Mouse (Mus musculus): ENCODE data around the gene Ascc2. TPM values are rescaled to one million over a fixed set of nuclear protein-coding genes. Genes with fewer than 3 reads are reported as not detected.
"Not testable (repeated sequence)": the region's sequence is repeated elsewhere in the genome, so short reads cannot be mapped to it uniquely, and the experiment has no call there.

Gene Ascc2
- total RNA-seq, 2 experiments from 2014 or later, result 17.0 to 18.3 TPM

GRCm38 (mm10) chr11:4633420-4633819 is 4.1 kb upstream of the Ascc2 start:
- DNase-seq, result no peak

- no peak for DNase-seq
Observed at GRCm38 (mm10) chr11:4634395-4634794, 3.2 kb upstream of the Ascc2 start.

- no peak for DNase-seq
Observed at GRCm38 (mm10) chr11:4636782-4637342, 685 bp upstream of the Ascc2 start.

- DNase-seq, result no peak
Observed at GRCm38 (mm10) chr11:4638261-4638660, 714 bp downstream of the Ascc2 start.

GRCm38 (mm10) chr11:4641185-4641584 is 3.6 kb downstream of the Ascc2 start:
- no peak for DNase-seq

- no peak for DNase-seq
Observed at GRCm38 (mm10) chr11:4643722-4644121, 6.2 kb downstream of the Ascc2 start.

- DNase-seq, result not testable (repeated sequence)
Observed at GRCm38 (mm10) chr11:4645180-4645579, 7.6 kb downstream of the Ascc2 start.

- no peak for DNase-seq
Observed at GRCm38 (mm10) chr11:4646409-4646808, 8.9 kb downstream of the Ascc2 start.

- no peak for DNase-seq
Observed at GRCm38 (mm10) chr11:4659818-4660217, 22.3 kb downstream of the Ascc2 start.

GRCm38 (mm10) chr11:4660309-4661025 is 22.9 kb downstream of the Ascc2 start:
- no peak for DNase-seq

- no peak for DNase-seq
Observed at GRCm38 (mm10) chr11:4661324-4661723, 23.8 kb downstream of the Ascc2 start.

GRCm38 (mm10) chr11:4661871-4662495 is 24.4 kb downstream of the Ascc2 start:
- DNase-seq, result no peak

GRCm38 (mm10) chr11:4662496-4662878 is 24.9 kb downstream of the Ascc2 start:
- DNase-seq, result no peak

GRCm38 (mm10) chr11:4671736-4672135 is 34.2 kb downstream of the Ascc2 start:
- peak; percentile 18 for DNase-seq

- no peak for DNase-seq
Observed at GRCm38 (mm10) chr11:4674593-4674992, 37.0 kb downstream of the Ascc2 start.

- no peak for DNase-seq
Observed at GRCm38 (mm10) chr11:4675126-4675562, 37.6 kb downstream of the Ascc2 start.

- DNase-seq, result no peak
Observed at GRCm38 (mm10) chr11:4675693-4676092, 38.1 kb downstream of the Ascc2 start.

GRCm38 (mm10) chr11:4677250-4677872 is 39.8 kb downstream of the Ascc2 start:
- no peak for DNase-seq

GRCm38 (mm10) chr11:4678700-4679440 is 41.3 kb downstream of the Ascc2 start:
- no peak for DNase-seq

GRCm38 (mm10) chr11:4679441-4679832 is 41.9 kb downstream of the Ascc2 start:
- DNase-seq, result no peak

GRCm38 (mm10) chr11:4680126-4680525 is 42.6 kb downstream of the Ascc2 start:
- DNase-seq, result no peak

- no peak for DNase-seq
Observed at GRCm38 (mm10) chr11:4683516-4683915, 46.0 kb downstream of the Ascc2 start.

GRCm38 (mm10) chr11:4684186-4684585 is 46.6 kb downstream of the Ascc2 start:
- no peak for DNase-seq

All from heart, postnatal 4 days (tissue).